Mouse (Mus musculus) heart, postnatal 0 days (tissue): ENCODE measurements around the gene Ptpn1.

Experiments
- CTCF ChIP-seq: IDR thresholded peaks from 2 replicates; pipeline ENCODE4 v1.5.1; 2016; ENCODE audit warnings: antibody characterized with exemption, control low read depth, low read depth
- EP300 ChIP-seq: IDR thresholded peaks from 2 replicates; pipeline ENCODE4 v1.6.1; 2016; ENCODE audit warnings: antibody characterized with exemption, low read depth

- TF ChIP-seq CTCF (peak; percentile 95), EP300 (no peak)
Measured at GRCm38 (mm10) chr2:167894948-167895372, 36.9 kb upstream of the Ptpn1 start.
